Mouse (Mus musculus): ENCODE measurements at regions not wholly inside any gene's neighbourhood (a gene's known extent, or its start where the extent isn't known, plus 50 kb on each side); places are given as distances from the start of the nearest gene placed in this dataset.

GRCm38 (mm10) chr2:92524346-92524905 is 64.1 kb upstream of the Slc35c1 start:
- 91% methylated on average over 9 of the region's 9 CpGs for WGBS
- no peak overlapping the region for H3K9ac ChIP-seq (ENCODE audit: low read length)
- no peaks in the 10 kb centered on the region for H3K9me3 ChIP-seq (ENCODE audit: control insufficient read depth, low read length)
- no peak for TF ChIP-seq EP300 (optimal IDR thresholded peaks at IDR 0.05)
- DNase-seq (ENCODE audit: low spot score) (no peak), ATAC-seq (ENCODE audit: low FRiP score, low TSS enrichment) (no peak)
- H3K4me3 ChIP-seq (ENCODE audit: low read depth, low read length), result no peak overlapping the region
- no peaks in the 10 kb centered on the region for H3K36me3 ChIP-seq (ENCODE audit: control insufficient read depth, insufficient read depth, low read length)
- no peaks in the 10 kb centered on the region for H3K27me3 ChIP-seq (ENCODE audit: control insufficient read depth, insufficient read depth, low read length)
- H3K4me1 ChIP-seq (replicated peaks; ENCODE audit: control insufficient read depth, insufficient read depth), result 0 out of 2 replicates have a peak, but pooled peaks cover 4% of the 10 kb centered on the region
- H3K27ac ChIP-seq (replicated peaks), result no peak overlapping the region
- no peak overlapping the region for H3K4me2 ChIP-seq (replicated peaks; ENCODE audit: low read depth)

- Histone ChIP-seq H3K27me3 (ENCODE audit: control insufficient read depth, insufficient read depth, low read length) (no peaks in the 10 kb centered on the region), H3K4me1 (replicated peaks; ENCODE audit: control insufficient read depth, insufficient read depth) (no peaks in the 10 kb centered on the region), H3K9me3 (ENCODE audit: control insufficient read depth, low read length) (no peaks in the 10 kb centered on the region), H3K4me3 (ENCODE audit: low read depth, low read length) (no peak overlapping the region), H3K9ac (ENCODE audit: low read length) (no peak overlapping the region), H3K4me2 (replicated peaks; ENCODE audit: low read depth) (no peak overlapping the region), H3K36me3 (ENCODE audit: control insufficient read depth, insufficient read depth, low read length) (no peaks in the 10 kb centered on the region), H3K27ac (replicated peaks) (peak overlapping the region; percentile 35; the same call in 1 of the 2 replicates)
- 40% methylated on average over 13 of the region's 13 CpGs for WGBS
- DNase-seq (ENCODE audit: low spot score), result peak; percentile 62
- TF ChIP-seq EP300 (optimal IDR thresholded peaks at IDR 0.05) (no peak), CTCF (IDR thresholded peaks at IDR 0.05; ENCODE audit: low read depth) (no peak)
- ATAC-seq (ENCODE audit: low FRiP score, low TSS enrichment), result peak; percentile 86
Measured at GRCm38 (mm10) chr2:92523321-92523895, 63.1 kb upstream of the Slc35c1 start.

GRCm38 (mm10) chr2:92521527-92521926 is 61.2 kb upstream of the Slc35c1 start:
- no peaks in the 10 kb centered on the region for H3K36me3 ChIP-seq (ENCODE audit: control insufficient read depth, insufficient read depth, low read length)
- no peak overlapping the region for H3K9ac ChIP-seq (ENCODE audit: low read length)
- 68% methylated on average over 8 of the region's 8 CpGs for WGBS
- H3K27ac ChIP-seq (replicated peaks), result no peak overlapping the region
- no peaks in the 10 kb centered on the region for H3K9me3 ChIP-seq (ENCODE audit: control insufficient read depth, low read length)
- no peak overlapping the region for H3K4me2 ChIP-seq (replicated peaks; ENCODE audit: low read depth)
- no peaks in the 10 kb centered on the region for H3K4me1 ChIP-seq (replicated peaks; ENCODE audit: control insufficient read depth, insufficient read depth)
- TF ChIP-seq CTCF (IDR thresholded peaks at IDR 0.05; ENCODE audit: low read depth) (no peak), EP300 (optimal IDR thresholded peaks at IDR 0.05) (no peak)
- no peak overlapping the region for H3K4me3 ChIP-seq (ENCODE audit: low read depth, low read length)
- DNase-seq (ENCODE audit: low spot score) (no peak), ATAC-seq (ENCODE audit: low FRiP score, low TSS enrichment) (no peak)
- no peaks in the 10 kb centered on the region for H3K27me3 ChIP-seq (ENCODE audit: control insufficient read depth, insufficient read depth, low read length)

- TF ChIP-seq CTCF (IDR thresholded peaks at IDR 0.05; ENCODE audit: low read depth), result no peak
- TF ChIP-seq EP300 (optimal IDR thresholded peaks at IDR 0.05), result no peak
- no peak overlapping the region for H3K4me2 ChIP-seq (replicated peaks; ENCODE audit: low read depth)
- whole genome bisulfite sequencing, result 86% methylated on average over 8 of the region's 8 CpGs
Measured at GRCm38 (mm10) chr2:92519396-92519795, 59.1 kb upstream of the Slc35c1 start.

GRCm38 (mm10) chr2:92518891-92519290 is 58.6 kb upstream of the Slc35c1 start:
- H3K4me1 ChIP-seq (replicated peaks; ENCODE audit: control insufficient read depth, insufficient read depth), result no peaks in the 10 kb centered on the region
- H3K27ac ChIP-seq (replicated peaks), result no peak overlapping the region
- no peaks in the 10 kb centered on the region for H3K9me3 ChIP-seq (ENCODE audit: control insufficient read depth, low read length)
- no peak overlapping the region for H3K9ac ChIP-seq (ENCODE audit: low read length)
- no peak for TF ChIP-seq CTCF (IDR thresholded peaks at IDR 0.05; ENCODE audit: low read depth)
- H3K4me2 ChIP-seq (replicated peaks; ENCODE audit: low read depth), result no peak overlapping the region
- ATAC-seq (ENCODE audit: low FRiP score, low TSS enrichment), result no peak
- H3K4me3 ChIP-seq (ENCODE audit: low read depth, low read length), result no peak overlapping the region
- DNase-seq (ENCODE audit: low spot score), result no peak
- no peaks in the 10 kb centered on the region for H3K27me3 ChIP-seq (ENCODE audit: control insufficient read depth, insufficient read depth, low read length)
- no peaks in the 10 kb centered on the region for H3K36me3 ChIP-seq (ENCODE audit: control insufficient read depth, insufficient read depth, low read length)
- WGBS, result 68% methylated on average over 8 of the region's 8 CpGs

More at GRCm38 (mm10) chr2:92519396-92519795, 59.1 kb upstream of the Slc35c1 start:
- H3K9ac ChIP-seq (ENCODE audit: low read length), result no peak overlapping the region
- ATAC-seq (ENCODE audit: low FRiP score, low TSS enrichment), result no peak
- no peaks in the 10 kb centered on the region for H3K9me3 ChIP-seq (ENCODE audit: control insufficient read depth, low read length)
- no peaks in the 10 kb centered on the region for H3K36me3 ChIP-seq (ENCODE audit: control insufficient read depth, insufficient read depth, low read length)
- H3K4me1 ChIP-seq (replicated peaks; ENCODE audit: control insufficient read depth, insufficient read depth), result no peaks in the 10 kb centered on the region
- no peak for DNase-seq (ENCODE audit: low spot score)
- no peak overlapping the region for H3K27ac ChIP-seq (replicated peaks)
- H3K4me3 ChIP-seq (ENCODE audit: low read depth, low read length), result no peak overlapping the region
- H3K27me3 ChIP-seq (ENCODE audit: control insufficient read depth, insufficient read depth, low read length), result no peaks in the 10 kb centered on the region

- Histone ChIP-seq H3K4me1 (replicated peaks; ENCODE audit: control insufficient read depth, insufficient read depth) (no peaks in the 10 kb centered on the region), H3K4me2 (replicated peaks; ENCODE audit: low read depth) (no peak overlapping the region), H3K27ac (replicated peaks) (no peak overlapping the region), H3K4me3 (ENCODE audit: low read depth, low read length) (no peak overlapping the region), H3K27me3 (ENCODE audit: control insufficient read depth, insufficient read depth, low read length) (no peaks in the 10 kb centered on the region), H3K9me3 (ENCODE audit: control insufficient read depth, low read length) (no peaks in the 10 kb centered on the region), H3K36me3 (ENCODE audit: control insufficient read depth, insufficient read depth, low read length) (no peaks in the 10 kb centered on the region), H3K9ac (ENCODE audit: low read length) (no peak overlapping the region)
- DNase-seq (ENCODE audit: low spot score) (no peak), ATAC-seq (ENCODE audit: low FRiP score, low TSS enrichment) (no peak)
- TF ChIP-seq EP300 (optimal IDR thresholded peaks at IDR 0.05) (no peak), CTCF (IDR thresholded peaks at IDR 0.05; ENCODE audit: low read depth) (no peak)
- 45% methylated on average over 6 of the region's 6 CpGs for WGBS
Measured at GRCm38 (mm10) chr2:92514961-92515360, 54.6 kb upstream of the Slc35c1 start.
